Mouse (Mus musculus) liver, adult (tissue): ENCODE results near the gene Sec61a2.

Experiments
- GATA4 ChIP-seq: IDR thresholded peaks from 2 replicates; pipeline ENCODE4 v1.6.1; 2014; ENCODE audit warnings: mild to moderate bottlenecking, low read length; ENCODE audit not compliant: insufficient replicate concordance

Gene Sec61a2

GRCm38 (mm10) chr2:5922823-5923222, 27.6 kb upstream of the Sec61a2 start:
- TF ChIP-seq GATA4, result no peak

DNA sequence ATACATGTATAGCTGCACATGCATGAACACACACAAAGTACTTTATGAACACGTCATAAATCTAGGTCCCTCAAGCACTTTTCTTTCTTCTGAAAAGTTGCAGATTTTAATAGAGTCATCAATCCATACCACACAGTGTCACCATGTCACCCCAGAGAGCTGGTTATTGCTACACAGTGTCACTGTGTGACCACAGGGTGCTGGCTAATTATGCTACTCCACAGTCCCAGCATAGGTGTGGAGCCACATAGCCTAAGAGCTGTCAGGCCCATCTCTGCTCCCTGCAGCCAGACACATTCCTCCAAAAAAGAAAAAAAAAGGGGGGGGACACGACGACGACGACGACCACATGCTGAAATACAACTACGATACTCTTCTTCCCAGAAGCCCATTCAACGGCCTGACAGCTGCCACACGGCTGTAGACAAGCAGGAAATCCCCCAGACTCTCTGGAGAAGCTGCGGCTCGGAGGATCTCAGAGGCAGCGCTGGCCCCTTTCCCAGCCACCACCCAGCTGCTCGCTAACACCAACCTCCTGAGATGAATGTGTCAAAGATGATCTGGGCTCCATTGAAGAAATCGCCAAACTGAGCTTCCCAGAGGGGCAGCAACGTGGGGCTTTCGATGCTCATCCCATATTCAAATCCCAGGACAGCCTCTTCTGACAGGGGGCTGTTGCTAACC, 16.2 kb upstream of the Sec61a2 start:
- TF ChIP-seq GATA4, result no peak

- TF ChIP-seq GATA4, result no peak
Measured at GRCm38 (mm10) chr2:5906625-5907024, 11.4 kb upstream of the Sec61a2 start.

DNA sequence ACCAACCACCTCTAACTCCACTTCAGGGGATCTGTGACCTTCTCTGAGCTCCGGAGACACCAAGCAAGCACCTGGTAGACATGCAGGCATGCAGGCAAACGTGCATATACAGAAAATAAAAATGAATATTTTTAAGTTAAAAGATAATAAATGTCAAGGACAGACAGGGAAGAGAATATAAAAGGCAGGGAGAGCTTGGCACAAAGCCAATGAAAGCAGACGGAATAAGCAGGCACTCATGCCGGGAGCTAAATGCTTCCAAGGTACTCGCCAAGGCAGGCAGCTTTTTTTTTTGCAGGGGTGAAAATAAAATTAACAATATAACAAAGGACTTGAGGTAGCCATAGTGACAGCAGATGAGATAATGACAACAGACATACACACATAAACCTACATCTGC, 10.9 kb upstream of the Sec61a2 start:
- TF ChIP-seq GATA4, result no peak

GRCm38 (mm10) chr2:5900145-5900544, 4.9 kb upstream of the Sec61a2 start:
- no peak for TF ChIP-seq GATA4

- no peak for TF ChIP-seq GATA4
Measured at GRCm38 (mm10) chr2:5894296-5894695, 936 bp downstream of the Sec61a2 start.

DNA sequence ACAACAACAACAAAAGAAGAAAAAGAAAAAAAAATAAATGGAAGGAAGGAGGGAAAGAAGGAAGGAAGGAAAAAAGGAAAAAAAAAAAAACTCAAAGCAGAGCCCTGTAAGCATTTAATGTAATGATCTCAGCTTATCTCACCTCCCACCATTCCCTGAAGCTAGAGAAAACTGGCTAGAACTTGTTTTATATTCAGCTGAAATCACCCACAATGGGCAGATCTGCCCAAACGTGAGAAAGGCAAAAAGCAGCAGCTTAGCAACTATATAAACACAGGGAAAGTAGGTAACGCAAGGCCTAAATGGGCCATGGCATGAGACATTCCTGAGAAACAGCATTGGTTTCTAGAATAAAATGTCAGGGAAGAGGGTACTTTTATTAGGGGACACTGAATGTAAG, 5.8 kb downstream of the Sec61a2 start:
- no peak for TF ChIP-seq GATA4

DNA sequence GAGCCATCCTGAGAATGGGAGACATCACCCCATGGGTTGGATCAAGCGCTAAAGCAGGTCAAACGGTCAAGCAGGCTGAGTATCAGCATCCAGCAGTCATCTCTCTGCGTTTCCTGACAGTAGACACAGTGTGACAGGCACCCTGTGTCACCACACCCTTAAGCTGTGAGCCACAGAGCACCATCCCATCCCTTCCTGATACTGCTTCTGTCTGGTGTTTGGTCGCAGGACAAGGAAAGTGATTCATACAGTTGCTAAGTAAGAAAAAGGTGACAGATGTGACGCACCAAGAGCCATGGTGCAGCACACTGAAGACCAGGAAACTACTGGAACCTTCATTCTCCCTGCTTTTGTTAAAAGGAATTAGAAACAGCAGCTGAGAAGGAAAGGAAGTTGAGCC, 6.4 kb downstream of the Sec61a2 start:
- TF ChIP-seq GATA4, result no peak

- no peak for TF ChIP-seq GATA4
Measured at GRCm38 (mm10) chr2:5877446-5877845, 17.8 kb downstream of the Sec61a2 start.

- TF ChIP-seq GATA4, result no peak
Measured at GRCm38 (mm10) chr2:5869746-5870145, 25.5 kb downstream of the Sec61a2 start.

- no peak for TF ChIP-seq GATA4
Measured at GRCm38 (mm10) chr2:5867681-5868080, 27.6 kb downstream of the Sec61a2 start.

DNA sequence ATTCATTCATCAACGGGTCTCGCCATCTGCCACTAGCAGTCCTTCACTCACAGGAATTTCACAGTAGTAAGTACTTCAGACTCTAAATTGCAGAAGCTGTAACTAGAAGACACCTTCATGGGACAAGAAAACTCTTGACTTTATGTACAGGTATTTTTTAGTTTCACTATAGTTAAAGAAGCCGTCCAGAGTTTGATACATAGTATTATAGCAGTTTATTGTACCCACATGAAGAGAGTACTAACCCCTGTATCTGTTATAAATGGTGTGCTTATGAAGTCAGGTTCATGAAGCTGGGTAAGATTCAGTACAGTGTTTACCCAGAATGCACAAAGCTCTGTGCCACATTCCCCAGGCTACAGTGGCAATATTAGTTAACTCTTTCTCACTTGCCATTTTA, 32.4 kb downstream of the Sec61a2 start, which contains the start of gene Gm13199:
TSS of gene Gm13199 (minus strand) at position 101 of the 400 bp plus-strand sequence.
- TF ChIP-seq GATA4, result no peak

- TF ChIP-seq GATA4, result no peak
Measured at GRCm38 (mm10) chr2:5851866-5852265, 43.4 kb downstream of the Sec61a2 start.

DNA sequence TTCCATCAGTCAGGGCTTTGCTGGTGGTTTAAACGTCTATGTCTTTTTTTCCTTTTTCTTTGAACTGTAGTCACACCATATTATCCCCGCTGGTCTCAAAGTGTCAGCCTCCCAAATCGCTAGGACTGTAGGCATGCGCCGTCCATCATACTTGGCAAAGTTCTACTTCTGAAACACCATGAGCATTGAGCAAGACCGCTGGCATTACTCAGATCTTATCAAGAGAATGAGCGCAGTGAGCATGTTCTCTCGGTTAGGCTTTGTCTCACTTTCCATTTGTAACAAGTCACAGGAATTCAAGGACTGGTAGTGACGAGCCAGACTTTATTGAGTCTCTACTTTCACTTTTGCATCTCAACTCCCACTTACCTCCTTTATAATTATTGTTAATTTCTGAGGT, 44.1 kb downstream of the Sec61a2 start:
- TF ChIP-seq GATA4, result no peak

GRCm38 (mm10) chr2:5845826-5846225, 49.4 kb downstream of the Sec61a2 start:
- TF ChIP-seq GATA4, result no peak

DNA sequence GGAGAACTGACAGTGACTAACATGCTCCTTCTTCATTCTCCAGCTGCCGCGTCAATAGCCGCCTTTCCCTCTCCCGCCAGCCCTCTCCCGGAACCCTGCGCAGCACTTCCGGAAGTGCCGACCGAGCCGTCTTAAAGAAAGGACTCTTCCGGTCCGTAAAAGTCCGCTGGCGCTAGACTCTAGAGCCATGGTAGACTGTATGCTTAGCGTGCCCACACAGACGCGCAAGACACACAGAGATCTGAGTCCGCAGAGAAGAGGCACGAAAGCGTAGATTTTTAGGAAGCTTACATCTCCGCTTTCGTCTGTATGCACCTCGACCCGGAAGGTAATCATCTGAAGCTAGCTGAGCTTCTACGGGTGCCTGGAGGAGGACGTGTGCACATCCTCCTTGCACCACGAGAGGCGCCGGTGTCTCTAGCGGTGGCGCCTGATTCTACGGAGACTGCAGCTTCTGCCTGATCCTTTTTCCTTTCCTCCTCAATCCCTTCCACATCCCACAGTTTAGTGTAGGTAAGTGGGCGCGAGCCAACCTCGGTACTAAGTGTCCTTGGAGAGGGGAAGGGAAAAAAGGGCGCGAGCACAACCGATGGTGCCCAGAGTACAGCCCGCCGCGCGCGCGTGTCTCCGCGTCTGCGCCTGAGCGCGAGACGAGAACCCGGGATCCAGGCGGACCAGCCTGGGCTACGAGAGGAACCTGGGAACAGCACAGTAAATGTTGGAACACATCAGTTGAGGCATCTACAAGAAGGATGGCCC, 50.2 kb downstream of the Sec61a2 start, which contains the start of the genes Nudt5 and Cdc123:
TSS of gene Nudt5 (plus strand) at position 147 of the 759 bp plus-strand sequence.
TSS of gene Cdc123 (minus strand) at position 292 of the 759 bp plus-strand sequence.
- no peak for TF ChIP-seq GATA4
